Mouse (Mus musculus) heart, postnatal 0 days (tissue): ENCODE data around the gene Adra1b.

Experiments
- CTCF ChIP-seq: IDR thresholded peaks from 2 replicates; pipeline ENCODE4 v1.5.1; 2016; ENCODE audit warnings: antibody characterized with exemption, control low read depth, low read depth
- EP300 ChIP-seq: IDR thresholded peaks from 2 replicates; pipeline ENCODE4 v1.6.1; 2016; ENCODE audit warnings: antibody characterized with exemption, low read depth

GRCm38 (mm10) chr11:43758436-43758835 lies 142.6 kb downstream of the Adra1b start:
- TF ChIP-seq CTCF (no peak), EP300 (no peak)
